Mouse (Mus musculus): ENCODE results near the gene Dmpk. TPM values are rescaled to one million over a fixed set of nuclear protein-coding genes. Genes with fewer than 3 reads are reported as not detected.
A peak's percentile ranks its signal among the peaks of the same experiment; 100 is the strongest.

The Dmpk gene
- polyA plus RNA-seq, 1 experiment from 2014 or later = 24.7 TPM

DNA sequence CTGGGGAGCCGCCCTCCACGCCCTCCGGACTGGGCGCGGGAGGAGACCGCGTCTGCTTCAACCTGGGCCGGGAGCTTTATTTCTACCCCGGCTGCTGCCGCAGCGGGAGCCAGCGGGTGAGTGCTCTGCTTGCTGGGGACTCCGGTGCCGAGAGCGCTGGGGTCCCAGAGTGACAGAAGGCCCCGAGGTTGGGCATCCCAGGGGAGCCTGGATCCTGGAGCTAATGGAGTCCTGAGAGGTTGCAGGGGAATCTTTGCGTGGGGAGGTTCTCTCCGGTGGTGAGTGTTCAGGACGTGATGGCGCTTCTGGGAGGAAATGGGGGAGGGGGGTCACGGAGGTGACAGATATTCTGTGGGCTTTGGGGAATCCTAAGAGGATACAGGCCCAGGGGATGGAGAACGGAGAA lies 7.1 kb upstream of the Dmpk start:
- H3K9ac ChIP-seq = peak overlapping the region; percentile 99
- peak overlapping the region; percentile 70 for H3K4me2 ChIP-seq
- H3K4me3 ChIP-seq (replicated peaks) = peak overlapping the region; percentile 89
- H3K4me1 ChIP-seq = peaks cover 38% of the 10 kb centered on the region
- peaks cover 37% of the 10 kb centered on the region for H3K36me3 ChIP-seq
- no peak for ATAC-seq (replicated peaks; ENCODE audit: low FRiP score)
- H3K27me3 ChIP-seq = no peaks in the 10 kb centered on the region
- peak overlapping the region; percentile 87 for H3K27ac ChIP-seq
- WGBS = under 1% methylated on average over 22 of the region's 22 CpGs
- no peaks in the 10 kb centered on the region for H3K9me3 ChIP-seq (replicated peaks)

DNA sequence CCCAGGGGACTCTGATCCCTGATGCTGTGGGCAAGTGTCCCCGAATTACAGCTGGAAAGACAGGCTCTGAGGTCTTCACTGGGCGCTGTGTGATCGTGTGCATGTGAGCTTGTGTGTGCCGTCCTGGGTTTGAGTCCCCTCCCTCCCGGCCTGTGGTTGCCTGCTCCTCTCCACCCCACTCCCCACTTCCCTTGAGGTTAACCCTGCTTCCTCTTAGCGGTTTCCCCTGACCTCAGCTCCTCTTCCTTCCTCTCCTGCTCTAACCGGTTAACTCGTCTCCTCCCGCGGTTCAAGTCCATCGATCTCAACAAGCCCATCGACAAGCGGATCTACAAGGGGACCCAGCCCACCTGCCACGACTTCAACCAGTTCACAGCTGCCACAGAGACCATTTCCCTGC lies 5.9 kb upstream of the Dmpk start:
- Histone ChIP-seq H3K36me3 (peaks cover 49% of the 10 kb centered on the region), H3K4me3 (replicated peaks) (peak overlapping the region; percentile 89), H3K4me1 (peaks cover 49% of the 10 kb centered on the region), H3K9me3 (replicated peaks) (no peaks in the 10 kb centered on the region), H3K27ac (no peak overlapping the region), H3K9ac (peak overlapping the region; percentile 99; the same call in 1 of the 2 replicates), H3K27me3 (no peaks in the 10 kb centered on the region), H3K4me2 (peak overlapping the region; percentile 70)
- ATAC-seq (replicated peaks; ENCODE audit: low FRiP score) = no peak
- 50% methylated on average over 14 of the region's 14 CpGs for WGBS

DNA sequence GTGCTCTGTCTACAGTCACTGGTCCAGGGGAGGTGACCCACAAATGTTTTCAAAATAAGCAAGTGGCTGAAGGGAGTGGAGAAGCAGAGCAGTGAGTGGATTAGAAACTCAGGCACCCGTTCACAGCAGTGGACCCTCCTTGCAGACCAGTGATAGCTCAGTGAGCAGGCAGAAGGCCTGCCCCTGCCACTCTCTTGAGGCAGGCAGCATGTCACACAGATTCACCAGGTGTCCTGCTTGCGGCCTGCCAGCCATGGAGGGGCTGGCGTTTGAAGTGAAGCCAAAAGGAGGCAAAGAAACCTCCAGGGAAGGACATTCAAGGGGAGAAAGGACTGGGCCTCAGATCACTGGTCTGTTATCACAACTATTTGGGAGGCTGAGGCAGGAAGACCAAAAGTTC lies 4.9 kb upstream of the Dmpk start:
- no peaks in the 10 kb centered on the region for H3K9me3 ChIP-seq (replicated peaks)
- no peaks in the 10 kb centered on the region for H3K27me3 ChIP-seq
- no peak overlapping the region for H3K27ac ChIP-seq
- H3K4me2 ChIP-seq = no peak overlapping the region; the same call in 1 of the 2 replicates
- WGBS = 63% methylated on average over 3 of the region's 3 CpGs
- no peak for ATAC-seq (replicated peaks; ENCODE audit: low FRiP score)
- H3K4me1 ChIP-seq = peaks cover 59% of the 10 kb centered on the region
- 0 out of 2 replicates have a peak overlapping the region, but pooled peaks have one; percentile 3 for H3K4me3 ChIP-seq (replicated peaks)
- no peak overlapping the region for H3K9ac ChIP-seq
- H3K36me3 ChIP-seq = peaks cover 53% of the 10 kb centered on the region

DNA sequence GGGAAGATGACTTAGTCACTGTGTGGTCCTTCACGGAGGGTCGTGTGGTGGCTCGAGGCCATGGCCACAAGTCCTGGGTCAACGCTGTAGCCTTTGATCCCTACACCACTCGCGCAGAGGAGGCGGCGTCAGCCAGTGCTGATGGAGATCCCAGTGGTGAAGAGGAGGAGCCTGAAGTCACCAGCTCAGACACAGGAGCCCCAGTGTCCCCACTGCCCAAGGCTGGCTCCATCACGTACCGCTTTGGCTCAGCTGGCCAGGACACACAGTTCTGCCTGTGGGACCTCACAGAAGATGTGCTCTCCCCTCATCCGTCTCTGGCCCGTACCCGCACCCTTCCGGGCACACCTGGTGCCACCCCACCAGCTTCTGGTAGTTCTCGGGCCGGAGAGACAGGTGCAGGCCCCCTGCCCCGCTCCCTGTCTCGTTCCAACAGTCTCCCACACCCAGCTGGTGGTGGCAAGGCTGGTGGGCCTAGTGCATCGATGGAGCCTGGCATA lies 3.1 kb upstream of the Dmpk start:
- no peak overlapping the region for H3K9ac ChIP-seq
- H3K9me3 ChIP-seq (replicated peaks) = no peaks in the 10 kb centered on the region

DNA sequence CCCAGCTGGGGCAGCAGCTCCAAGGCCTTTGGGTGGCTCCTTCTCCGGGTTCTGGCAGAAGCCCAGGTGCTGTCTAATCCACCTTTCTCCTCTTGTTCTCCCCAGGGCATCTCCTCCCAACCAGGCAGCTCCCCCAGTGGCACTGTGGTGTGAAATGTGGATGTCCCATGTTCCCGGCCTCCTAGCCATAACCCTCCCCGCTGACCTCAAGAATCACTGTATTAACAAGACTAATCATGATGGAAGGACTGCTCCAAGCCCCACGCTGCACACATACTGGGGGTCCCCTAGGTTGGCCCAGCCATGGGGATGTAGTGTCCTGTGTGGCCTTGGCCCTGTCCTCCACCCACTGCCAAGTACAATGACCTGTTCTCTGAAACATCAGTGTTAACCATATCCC lies 1.5 kb upstream of the Dmpk start:
- no peak overlapping the region for H3K4me2 ChIP-seq
- H3K4me3 ChIP-seq (replicated peaks) = no peak overlapping the region
- no peaks in the 10 kb centered on the region for H3K27me3 ChIP-seq
- peak overlapping the region; percentile 76; the same call in 1 of the 2 replicates for H3K27ac ChIP-seq
- 0 out of 2 replicates have a peak overlapping the region, but pooled peaks have one; percentile 8 for H3K9ac ChIP-seq
- H3K36me3 ChIP-seq = peaks cover 60% of the 10 kb centered on the region
- peaks cover 73% of the 10 kb centered on the region for H3K4me1 ChIP-seq
- H3K9me3 ChIP-seq (replicated peaks) = no peaks in the 10 kb centered on the region
- ATAC-seq (replicated peaks; ENCODE audit: low FRiP score) = no peak
- WGBS = 78% methylated on average over 4 of the region's 4 CpGs

More for the DNA sequence above, 3.1 kb upstream of the Dmpk start:
- Histone ChIP-seq H3K4me1 (peaks cover 71% of the 10 kb centered on the region), H3K4me3 (replicated peaks) (no peak overlapping the region), H3K27me3 (no peaks in the 10 kb centered on the region), H3K36me3 (peaks cover 55% of the 10 kb centered on the region), H3K27ac (no peak overlapping the region), H3K4me2 (no peak overlapping the region)
- whole genome bisulfite sequencing = 79% methylated on average over 19 of the region's 19 CpGs
- no peak for ATAC-seq (replicated peaks; ENCODE audit: low FRiP score)

DNA sequence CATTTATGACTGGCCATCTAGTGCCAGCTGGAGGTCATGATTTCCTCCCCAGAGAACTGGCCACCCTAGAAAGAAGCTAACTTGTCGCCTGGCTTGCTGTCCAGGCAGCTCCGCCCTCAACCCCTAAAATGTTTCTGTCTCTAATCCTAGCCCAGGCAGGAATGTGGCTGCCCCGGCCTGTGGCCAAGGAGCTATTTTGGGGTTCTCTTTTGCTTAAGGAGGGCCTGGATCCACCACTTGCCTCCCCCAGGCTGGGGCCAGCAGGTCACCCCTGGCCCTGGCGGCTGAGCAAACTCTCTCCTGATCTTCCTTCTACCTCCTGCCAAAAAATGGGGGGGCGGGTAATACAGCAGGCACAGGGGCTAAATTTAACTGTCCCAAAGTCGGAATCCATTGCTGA lies 553 bp upstream of the Dmpk start:
- no peaks in the 10 kb centered on the region for H3K9me3 ChIP-seq (replicated peaks)
- H3K4me1 ChIP-seq = peaks cover 64% of the 10 kb centered on the region
- no peak overlapping the region for H3K9ac ChIP-seq
- H3K4me2 ChIP-seq = peak overlapping the region; percentile 55
- 0 out of 2 replicates have a peak overlapping the region, but pooled peaks have one; percentile 39 for H3K4me3 ChIP-seq (replicated peaks)
- WGBS = 40% methylated on average over 6 of the region's 6 CpGs
- ATAC-seq (replicated peaks; ENCODE audit: low FRiP score) = no peak
- H3K27ac ChIP-seq = peak overlapping the region; percentile 76
- H3K27me3 ChIP-seq = no peaks in the 10 kb centered on the region
- peaks cover 67% of the 10 kb centered on the region for H3K36me3 ChIP-seq

DNA sequence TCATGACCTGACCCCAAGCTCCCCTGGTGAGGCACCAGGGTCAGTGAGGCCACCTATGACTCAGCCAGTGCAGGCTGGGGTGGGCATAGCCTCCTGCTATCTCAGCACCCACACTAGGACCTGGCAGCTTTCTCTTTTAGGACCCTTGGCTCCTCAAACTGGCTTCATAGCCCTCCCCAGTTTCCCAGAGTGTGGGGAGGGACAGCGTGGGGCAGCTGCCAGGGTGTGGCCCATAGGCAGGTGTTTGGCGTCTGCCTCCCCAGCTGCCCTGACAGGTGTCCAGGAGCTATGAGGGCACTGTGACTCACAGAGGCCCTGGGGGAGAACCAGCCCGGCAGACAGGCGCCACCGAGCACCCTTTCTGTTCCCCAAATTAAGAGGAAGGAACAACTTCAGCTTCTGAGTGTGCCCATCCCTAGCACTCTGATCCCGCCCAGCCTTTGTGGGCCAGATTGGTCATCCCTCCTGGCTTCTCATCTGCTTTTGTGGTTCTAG lies 675 bp downstream of the Dmpk start:
- ATAC-seq (replicated peaks; ENCODE audit: low FRiP score) = no peak
- H3K4me2 ChIP-seq = peak overlapping the region; percentile 55
- peak overlapping the region; percentile 39 for H3K4me3 ChIP-seq (replicated peaks)
- 50% methylated on average over 6 of the region's 6 CpGs for WGBS
- H3K9me3 ChIP-seq (replicated peaks) = no peaks in the 10 kb centered on the region
- no peaks in the 10 kb centered on the region for H3K27me3 ChIP-seq
- peak overlapping the region; percentile 76 for H3K27ac ChIP-seq
- peaks cover 66% of the 10 kb centered on the region for H3K36me3 ChIP-seq
- 0 out of 2 replicates have a peak overlapping the region, but pooled peaks have one; percentile 26 for H3K9ac ChIP-seq
- H3K4me1 ChIP-seq = peaks cover 57% of the 10 kb centered on the region

DNA sequence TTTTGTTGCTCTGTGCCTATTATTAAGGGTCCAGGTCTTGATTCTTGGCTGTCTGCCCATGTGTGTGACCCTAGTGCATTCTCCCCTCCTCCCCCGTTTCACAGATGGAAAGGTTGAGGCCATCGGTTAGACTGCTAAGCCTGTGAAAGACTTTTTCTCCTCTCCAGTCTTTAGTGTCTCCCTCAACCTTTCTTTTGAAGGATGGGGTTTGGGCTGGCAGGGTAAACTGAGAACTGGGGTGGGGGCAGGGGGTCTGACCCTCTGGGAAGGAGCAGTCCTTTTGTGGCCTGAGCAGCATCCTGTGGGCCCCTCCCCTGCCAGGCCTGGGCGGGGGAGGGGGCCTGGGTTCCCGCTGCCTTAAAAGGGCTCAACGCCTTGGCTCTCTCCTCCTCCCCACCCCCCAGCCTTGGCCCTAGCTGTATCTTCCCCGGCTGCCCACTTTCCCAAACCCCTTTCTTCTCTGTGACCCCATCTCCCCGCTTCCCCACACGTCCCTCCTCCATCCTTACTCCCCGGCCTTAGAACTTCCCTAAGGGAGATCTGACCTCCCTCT lies 1.3 kb downstream of the Dmpk start:
- 15% methylated on average over 9 of the region's 9 CpGs for WGBS
- no peak for ATAC-seq (replicated peaks; ENCODE audit: low FRiP score)
- peak overlapping the region; percentile 55 for H3K4me2 ChIP-seq
- H3K4me1 ChIP-seq = peaks cover 56% of the 10 kb centered on the region
- no peaks in the 10 kb centered on the region for H3K9me3 ChIP-seq (replicated peaks)
- H3K27ac ChIP-seq = peak overlapping the region; percentile 75
- peak overlapping the region; percentile 19 for H3K4me3 ChIP-seq (replicated peaks)
- H3K36me3 ChIP-seq = peaks cover 65% of the 10 kb centered on the region
- no peaks in the 10 kb centered on the region for H3K27me3 ChIP-seq
- H3K9ac ChIP-seq = no peak overlapping the region

DNA sequence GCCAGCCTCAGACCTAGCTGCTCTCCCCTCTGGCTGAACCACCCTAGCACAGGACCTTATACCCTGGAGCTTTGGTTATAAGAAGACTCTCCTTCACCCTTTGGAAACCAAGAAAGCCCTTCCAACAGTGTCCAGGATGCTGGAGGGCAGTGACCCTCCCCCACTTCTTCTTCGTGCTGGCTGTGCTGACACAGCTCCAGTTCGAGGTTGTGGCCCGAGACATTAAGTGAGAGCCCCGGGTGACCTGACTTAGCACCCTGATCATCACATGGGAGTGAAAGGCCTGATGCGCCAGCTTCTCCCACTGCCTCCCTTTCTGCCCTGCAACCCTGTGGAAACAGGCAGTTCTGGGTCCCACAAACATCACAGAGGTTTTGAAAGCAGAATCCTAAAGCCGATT lies 1.8 kb downstream of the Dmpk start:
- H3K4me1 ChIP-seq = peaks cover 56% of the 10 kb centered on the region
- WGBS = 2% methylated on average over 6 of the region's 6 CpGs
- H3K36me3 ChIP-seq = peaks cover 64% of the 10 kb centered on the region
- H3K9me3 ChIP-seq (replicated peaks) = no peaks in the 10 kb centered on the region
- no peak overlapping the region for H3K9ac ChIP-seq
- no peak for ATAC-seq (replicated peaks; ENCODE audit: low FRiP score)
- peak overlapping the region; percentile 75 for H3K27ac ChIP-seq
- peak overlapping the region; percentile 55 for H3K4me2 ChIP-seq
- no peaks in the 10 kb centered on the region for H3K27me3 ChIP-seq
- peak overlapping the region; percentile 19 for H3K4me3 ChIP-seq (replicated peaks)

DNA sequence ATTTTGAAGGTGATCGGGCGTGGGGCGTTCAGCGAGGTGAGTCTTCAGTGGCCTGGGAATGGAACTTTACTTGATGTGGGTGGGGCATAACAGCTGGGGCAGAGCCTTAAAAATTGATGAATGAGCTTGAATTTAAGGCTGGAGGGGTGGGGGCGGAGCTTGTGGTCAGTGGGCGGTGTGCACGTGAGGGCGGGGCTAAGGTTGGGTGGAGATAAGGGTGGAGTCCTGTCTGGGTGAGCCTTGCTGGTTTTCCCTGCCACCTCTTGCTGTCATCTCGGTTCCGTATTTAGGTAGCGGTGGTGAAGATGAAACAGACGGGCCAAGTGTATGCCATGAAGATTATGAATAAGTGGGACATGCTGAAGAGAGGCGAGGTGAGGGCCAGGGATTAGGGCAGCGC lies 2.4 kb downstream of the Dmpk start:
- H3K4me2 ChIP-seq = peak overlapping the region; percentile 55
- H3K36me3 ChIP-seq = peaks cover 63% of the 10 kb centered on the region
- no peaks in the 10 kb centered on the region for H3K27me3 ChIP-seq
- 11% methylated on average over 14 of the region's 14 CpGs for WGBS
- H3K4me1 ChIP-seq = peaks cover 56% of the 10 kb centered on the region
- H3K9me3 ChIP-seq (replicated peaks) = no peaks in the 10 kb centered on the region
- H3K9ac ChIP-seq = no peak overlapping the region
- peak overlapping the region; percentile 19 for H3K4me3 ChIP-seq (replicated peaks)
- H3K27ac ChIP-seq = peak overlapping the region; percentile 75
- peak; percentile 45 for ATAC-seq (replicated peaks; ENCODE audit: low FRiP score)

DNA sequence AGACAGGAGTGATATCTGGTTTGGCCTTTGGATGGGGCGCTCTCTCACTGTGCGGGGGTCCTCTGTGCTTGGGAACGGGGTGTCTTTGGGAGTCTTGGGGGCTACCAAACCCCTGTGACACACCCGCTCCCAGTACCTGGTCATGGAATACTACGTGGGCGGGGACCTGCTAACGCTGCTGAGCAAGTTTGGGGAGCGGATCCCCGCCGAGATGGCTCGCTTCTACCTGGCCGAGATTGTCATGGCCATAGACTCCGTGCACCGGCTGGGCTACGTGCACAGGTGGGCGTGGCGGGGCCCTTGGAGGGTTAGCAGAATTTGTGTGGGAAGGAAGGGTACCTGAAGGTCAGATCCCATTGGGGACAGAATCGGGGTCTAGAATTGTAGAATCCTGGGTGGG lies 3.1 kb downstream of the Dmpk start:
- no peaks in the 10 kb centered on the region for H3K9me3 ChIP-seq (replicated peaks)
- WGBS = 67% methylated on average over 18 of the region's 18 CpGs
- H3K27ac ChIP-seq = no peak overlapping the region
- H3K4me1 ChIP-seq = peaks cover 57% of the 10 kb centered on the region
- 0 out of 2 replicates have a peak, but pooled peaks cover 6% of the 10 kb centered on the region for H3K27me3 ChIP-seq
- no peak for ATAC-seq (replicated peaks; ENCODE audit: low FRiP score)
- H3K4me2 ChIP-seq = no peak overlapping the region
- H3K4me3 ChIP-seq (replicated peaks) = no peak overlapping the region
- H3K36me3 ChIP-seq = peaks cover 58% of the 10 kb centered on the region
- no peak overlapping the region for H3K9ac ChIP-seq

DNA sequence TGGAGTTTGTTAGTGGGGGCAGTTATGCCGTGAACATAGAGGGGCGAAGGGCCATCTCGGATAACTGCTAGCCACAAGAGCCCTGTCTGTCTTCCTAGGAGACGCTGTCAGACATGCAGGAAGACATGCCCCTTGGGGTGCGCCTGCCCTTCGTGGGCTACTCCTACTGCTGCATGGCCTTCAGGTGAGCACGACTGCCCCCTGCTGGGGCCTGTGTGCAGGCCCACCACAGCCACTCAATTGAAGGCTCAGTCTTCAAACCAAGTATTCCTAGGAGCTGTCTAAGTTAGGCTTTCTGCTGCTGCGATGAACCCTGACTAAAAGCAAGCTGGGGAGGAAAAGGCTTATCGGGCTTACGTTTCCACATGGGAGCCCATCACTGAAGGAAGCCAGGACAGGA lies 5.2 kb downstream of the Dmpk start:
- Histone ChIP-seq H3K27me3 (0 out of 2 replicates have a peak, but pooled peaks cover 8% of the 10 kb centered on the region), H3K4me2 (no peak overlapping the region), H3K9ac (no peak overlapping the region), H3K27ac (no peak overlapping the region), H3K36me3 (peaks cover 47% of the 10 kb centered on the region), H3K4me1 (peaks cover 56% of the 10 kb centered on the region), H3K9me3 (replicated peaks) (no peaks in the 10 kb centered on the region), H3K4me3 (replicated peaks) (no peak overlapping the region)
- WGBS = 42% methylated on average over 10 of the region's 10 CpGs
- no peak for ATAC-seq (replicated peaks; ENCODE audit: low FRiP score)

Data from kidney, embryonic 15.5 days (tissue).